Mouse (Mus musculus) heart, postnatal 14 days (tissue): ENCODE data around the gene Lipe. TPM values are rescaled to one million over a fixed set of nuclear protein-coding genes. Genes with fewer than 3 reads are reported as not detected.
A peak's percentile ranks its signal among the peaks of the same experiment; 100 is the strongest.

ENCODE experiments used
- DNase-seq, 2 experiments: peaks; one replicate each; pipeline ENCODE4 v3.0.0; 2021 to 2022
- intact Hi-C: fragments of 180-260 bp; cut with DNase I; formaldehyde crosslinking; loops from one replicate; pipeline ENCODE4 v1.15.1; 2025
- total RNA-seq, 2 experiments: library from RNA; stranded (reverse); gene quantifications; 2 replicates each; pipeline ENCODE4 v1.2.3; 2021

Gene Lipe
- total RNA-seq, 2 experiments from 2014 or later = 43.2 to 55.0 TPM

- intact Hi-C loops = no loop called here
- DNase-seq = peak; percentile 73 to 77
Observed at GRCm38 (mm10) chr7:25390054-25390770, 8.3 kb downstream of the Lipe start.

DNA sequence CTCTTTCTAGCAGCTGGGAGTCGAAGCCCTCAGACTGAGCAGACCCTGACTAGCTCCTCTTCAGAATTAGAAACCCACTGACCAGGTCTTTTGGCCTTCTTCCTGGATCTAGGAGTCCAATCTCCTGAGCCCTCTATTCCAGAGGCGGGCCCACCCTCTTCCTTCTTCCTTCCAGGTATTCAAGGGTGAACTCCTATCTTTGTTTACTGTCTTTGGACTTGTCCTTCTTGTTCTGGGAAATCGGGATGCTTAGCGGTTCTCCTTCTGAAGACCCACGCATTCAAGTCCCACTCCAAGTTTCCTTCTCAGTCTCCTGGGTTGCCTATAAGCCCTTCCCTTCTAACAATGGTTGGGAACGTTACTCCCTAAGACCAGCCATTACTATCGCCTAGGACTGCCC lies 9.6 kb downstream of the Lipe start:
- peak in 1 of 2 experiments; percentile 36 for DNase-seq
- intact Hi-C loops = loop anchor here (5.0 kb wide), 1 partner anchor 107 kb away; no protein-coding TSS in a partner anchor

GRCm38 (mm10) chr7:25387811-25388440 lies 10.6 kb downstream of the Lipe start:
- intact Hi-C loops = loop anchor here (5.0 kb wide), 1 partner anchor 106 kb away; no protein-coding TSS in a partner anchor
- peak in 1 of 2 experiments; percentile 18 for DNase-seq

DNA sequence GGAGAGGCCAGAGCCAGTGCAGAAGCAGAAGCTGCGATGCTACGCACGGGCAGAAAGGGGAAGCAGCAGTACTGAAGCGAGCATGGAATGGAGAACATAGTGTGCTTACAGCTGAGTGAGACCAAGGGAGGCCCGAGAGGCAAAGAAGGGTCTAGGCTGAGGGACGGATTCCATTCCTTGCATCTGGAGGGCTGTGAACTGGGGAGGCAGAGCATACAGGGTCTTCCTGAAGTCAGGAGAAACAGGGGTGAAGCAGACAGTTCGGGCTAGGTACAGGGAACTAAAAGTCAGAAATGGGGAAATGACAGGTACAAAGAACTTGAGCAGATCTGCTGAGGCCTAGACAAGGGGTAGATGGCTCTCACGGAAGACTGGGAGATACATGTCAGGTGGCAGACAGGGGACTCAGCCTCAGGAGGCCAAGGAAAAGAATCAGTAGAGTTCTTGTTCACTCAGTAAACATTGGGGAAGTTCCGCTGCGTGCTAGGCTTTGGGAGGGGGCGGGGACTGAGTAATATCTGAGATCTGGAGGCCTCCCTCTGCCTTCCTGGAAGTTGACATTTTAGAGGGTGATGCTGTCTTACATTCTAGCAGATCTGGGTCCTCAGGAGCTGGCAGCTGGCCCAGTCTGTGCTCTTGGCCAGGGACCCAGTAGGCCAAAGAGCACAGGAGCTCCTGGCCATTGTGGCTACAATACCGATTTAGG lies 12.5 kb downstream of the Lipe start:
- peak; percentile 89 to 94 for DNase-seq
- intact Hi-C loops = loop anchor here (5.0 kb wide), 1 partner anchor 104 kb away; no protein-coding TSS in a partner anchor

GRCm38 (mm10) chr7:25385259-25385658 lies 13.3 kb downstream of the Lipe start:
- no peak for DNase-seq
- intact Hi-C loops = loop anchor here (5.0 kb wide), 1 partner anchor 103 kb away; no protein-coding TSS in a partner anchor

DNA sequence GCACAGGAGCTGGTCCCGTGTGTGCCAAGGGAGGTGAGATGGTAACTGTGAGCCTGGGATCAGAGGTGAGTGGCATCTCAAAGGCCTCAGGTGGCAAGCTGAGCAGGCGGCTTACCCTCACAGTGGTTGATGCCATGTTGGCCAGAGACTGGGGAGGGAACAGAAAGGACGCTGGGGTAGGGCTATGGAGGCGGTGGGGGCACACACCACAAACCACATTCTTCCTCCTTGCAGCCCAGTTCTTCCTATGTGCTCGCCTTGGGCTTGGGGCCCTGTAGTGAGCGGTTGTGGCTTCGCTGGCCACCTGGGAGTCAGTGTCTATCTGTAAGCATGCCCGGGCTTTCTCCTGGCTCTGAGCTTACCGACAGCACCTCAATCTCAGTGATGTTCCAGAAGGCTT lies 13.7 kb downstream of the Lipe start:
- no peak for DNase-seq

DNA sequence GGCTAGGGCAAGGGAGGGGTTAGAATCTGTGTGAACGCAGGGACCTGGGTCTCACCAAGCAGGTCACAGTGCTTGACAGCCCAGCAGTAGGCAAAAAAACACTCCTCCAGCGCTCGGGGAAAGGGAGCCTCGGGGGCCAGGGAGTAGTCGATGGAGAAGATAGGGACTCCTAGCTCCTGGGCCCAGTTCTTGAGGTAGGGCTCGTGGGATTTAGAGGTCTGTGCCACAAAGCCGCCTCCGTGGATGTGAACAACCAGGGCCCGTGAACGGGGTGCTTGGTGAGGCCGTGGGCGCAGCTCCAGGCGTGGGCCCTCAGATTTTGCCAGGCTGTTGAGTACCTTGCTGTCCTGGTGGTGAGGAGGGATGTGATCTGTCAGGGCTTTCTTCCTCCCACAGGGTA lies 14.2 kb downstream of the Lipe start:
- intact Hi-C loops = loop anchor here (5.0 kb wide), 1 partner anchor 147 kb away; the partner anchor contains the start of gene Gsk3a
- DNase-seq = no peak

More for the DNA sequence above, 13.7 kb downstream of the Lipe start:
- intact Hi-C loops = loop anchor here (5.0 kb wide), 2 partner anchors 103 to 148 kb away; partner anchors contain the start of gene Gsk3a

GRCm38 (mm10) chr7:25383891-25384290 lies 14.6 kb downstream of the Lipe start:
- DNase-seq = no peak
- intact Hi-C loops = loop anchor here (5.0 kb wide), 1 partner anchor 147 kb away; the partner anchor contains the start of gene Gsk3a

GRCm38 (mm10) chr7:25383385-25383784 lies 15.1 kb downstream of the Lipe start:
- no peak for DNase-seq
- intact Hi-C loops = loop anchor here (5.0 kb wide), 1 partner anchor 146 kb away; the partner anchor contains the start of gene Gsk3a

- intact Hi-C loops = loop anchor here (5.0 kb wide), 1 partner anchor 145 kb away; the partner anchor contains the start of gene Gsk3a
Observed at GRCm38 (mm10) chr7:25382541-25382940, 16.0 kb downstream of the Lipe start.

DNA sequence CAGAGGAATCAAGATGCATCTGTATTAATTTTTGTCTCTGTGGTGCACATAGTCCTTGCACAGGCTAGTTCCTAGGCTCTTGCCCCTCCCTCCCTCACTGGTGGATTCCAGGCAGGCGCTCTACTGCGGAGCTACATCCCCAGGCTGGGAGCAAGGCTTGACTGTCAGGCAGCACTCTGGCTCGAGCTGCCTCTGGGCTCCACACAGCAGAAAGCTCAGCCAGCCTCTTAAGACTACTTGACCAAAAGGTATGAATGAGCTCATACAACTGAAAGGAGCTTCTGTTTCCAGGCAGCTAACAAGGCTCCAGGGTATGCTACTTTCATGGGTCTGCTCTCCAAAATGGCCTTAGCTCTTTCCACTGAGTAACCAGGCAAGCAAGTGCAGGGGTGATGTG lies 17.2 kb downstream of the Lipe start:
- intact Hi-C loops = loop anchor here (5.0 kb wide), 1 partner anchor 144 kb away; the partner anchor contains the start of gene Gsk3a

More at GRCm38 (mm10) chr7:25382541-25382940, 16.0 kb downstream of the Lipe start:
- no peak for DNase-seq

DNA sequence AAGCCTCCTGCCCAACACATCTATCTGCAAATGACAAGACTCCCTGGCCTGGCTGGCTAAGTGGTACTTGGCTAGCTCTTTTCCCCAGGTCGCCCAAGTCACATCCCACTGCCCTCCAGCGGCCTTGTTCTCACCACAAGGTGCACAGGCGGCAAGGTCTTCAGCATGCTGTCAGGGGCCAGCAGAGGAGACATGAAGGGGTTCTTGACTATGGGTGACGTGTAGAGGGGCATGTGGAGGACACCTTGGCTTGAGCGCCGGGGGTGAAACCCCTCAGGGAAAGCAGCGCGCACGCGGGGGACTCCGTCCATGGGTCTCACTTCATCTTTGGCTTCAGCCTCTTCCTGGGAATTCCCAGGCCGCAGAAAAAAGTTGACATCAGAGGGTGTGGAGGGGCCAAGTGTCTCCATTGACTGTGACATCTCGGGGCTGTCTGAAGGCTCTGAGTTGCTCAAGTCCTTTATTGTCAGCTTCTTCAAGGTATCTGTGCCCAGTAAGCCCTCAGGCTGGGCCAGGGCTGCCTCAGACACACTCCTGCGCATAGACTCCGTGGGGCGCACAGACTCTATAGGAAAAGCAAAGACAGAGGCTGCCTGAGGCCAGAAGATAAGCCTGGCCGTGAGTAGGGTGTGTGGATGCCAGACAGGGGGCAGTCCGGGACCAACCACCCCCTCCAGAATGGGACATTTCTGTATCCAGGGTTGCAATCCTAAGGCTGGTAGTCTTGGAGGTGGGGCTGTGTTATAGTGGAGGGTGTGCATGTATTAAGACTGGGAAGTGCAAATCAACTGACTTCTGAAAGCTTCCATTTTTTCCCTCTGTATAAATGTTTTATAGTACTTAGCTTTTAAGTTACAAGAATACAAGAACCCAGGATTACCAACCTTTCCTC lies 17.9 kb downstream of the Lipe start:
- DNase-seq = no peak
- intact Hi-C loops = loop anchor here (5.0 kb wide), 1 partner anchor 143 kb away; the partner anchor contains the start of gene Gsk3a

More for the DNA sequence above, 17.2 kb downstream of the Lipe start:
- no peak for DNase-seq

GRCm38 (mm10) chr7:25379551-25380351 lies 18.8 kb downstream of the Lipe start:
- intact Hi-C loops = loop anchor here (5.0 kb wide), 1 partner anchor 142 kb away; the partner anchor contains the start of gene Gsk3a
- DNase-seq = peak; percentile 53 to 69

GRCm38 (mm10) chr7:25378181-25379100 lies 20.1 kb downstream of the Lipe start:
- intact Hi-C loops = no loop called here
- no peak for DNase-seq

- intact Hi-C loops = no loop called here
- peak in 1 of 2 experiments; percentile 28 for DNase-seq
Observed at GRCm38 (mm10) chr7:25377100-25377700, 21.3 kb downstream of the Lipe start.

DNA sequence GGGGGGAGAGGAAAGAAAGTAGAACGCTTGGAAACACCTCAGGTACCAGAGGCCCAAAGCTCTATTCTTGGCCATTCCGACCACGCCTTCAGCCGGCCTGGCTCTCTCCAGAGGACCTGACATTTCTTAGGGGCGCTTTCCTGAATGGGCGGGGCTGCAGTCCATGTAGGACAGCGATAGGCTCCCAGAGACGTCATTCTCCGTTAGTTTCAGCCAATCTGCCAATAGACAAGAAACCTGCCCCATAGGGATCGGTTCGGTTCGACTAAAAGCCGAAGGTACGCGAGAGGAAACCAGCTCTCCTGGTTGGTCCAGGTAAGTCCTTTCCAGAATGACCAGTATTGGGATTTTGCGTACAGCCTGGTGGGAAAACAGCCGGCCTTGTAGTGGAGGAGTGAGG lies 22.0 kb downstream of the Lipe start:
- intact Hi-C loops = no loop called here
- peak; percentile 83 to 90 for DNase-seq

DNA sequence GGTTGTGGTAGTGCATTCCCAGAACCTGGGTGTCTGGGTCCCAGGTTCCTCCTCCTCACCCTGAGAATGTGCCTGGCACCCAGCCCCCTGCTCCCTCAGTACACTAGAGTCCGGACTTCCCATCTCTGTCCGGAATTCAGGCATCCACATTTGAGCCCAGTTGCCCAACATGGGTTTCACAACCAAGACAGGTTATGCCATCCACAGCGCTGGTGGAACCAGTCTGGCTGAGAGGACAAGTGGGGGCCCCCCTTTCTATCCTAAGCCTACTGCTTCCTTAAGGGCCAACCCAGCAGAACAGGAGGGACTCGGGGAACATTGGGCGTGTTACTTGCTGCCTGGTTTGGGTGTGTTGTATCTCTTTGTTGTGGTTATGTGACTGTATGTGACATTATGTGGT lies 26.1 kb downstream of the Lipe start:
- no peak for DNase-seq
- intact Hi-C loops = no loop called here
